Mouse (Mus musculus) hindbrain, embryonic 14.5 days (tissue): ENCODE results near the gene Kcnq2. TPM values are rescaled to one million over a fixed set of nuclear protein-coding genes. Genes with fewer than 3 reads are reported as not detected.

Source experiments
- ATAC-seq: fragments of 200-750 bp; cut with Nextera tagmentation; 2 replicates; pipeline ENCODE4 v1.8.0; 2017; ENCODE audit warnings: moderate number of reproducible peaks, mild to moderate bottlenecking, moderate TSS enrichment, moderate library complexity; ENCODE audit not compliant: low FRiP score
- DNase-seq: peaks from one replicate; pipeline ENCODE4 v3.0.0-alpha.2; 2015; ENCODE audit warnings: low spot score
- H3K27ac ChIP-seq: fragments of 300-500 bp; sonication (generic); 2 replicates; pipeline ENCODE4 v1.5.1; 2014; ENCODE audit warnings: mild to moderate bottlenecking, moderate library complexity
- H3K27me3 ChIP-seq: fragments of 300-500 bp; sonication (generic); 2 replicates; pipeline ENCODE4 v1.6.1; 2014; ENCODE audit warnings: mild to moderate bottlenecking, low read length, mixed read lengths; ENCODE audit not compliant: control insufficient read depth, insufficient read depth
- H3K36me3 ChIP-seq: fragments of 300-500 bp; sonication (generic); replicated peaks from 2 replicates; pipeline ENCODE4 v1.6.1; 2014; ENCODE audit not compliant: control insufficient read depth, insufficient read depth
- H3K4me1 ChIP-seq: fragments of 300-500 bp; sonication (generic); replicated peaks from 2 replicates; pipeline ENCODE4 v1.6.1; 2014; ENCODE audit warnings: antibody characterized with exemption, low read length, mixed read lengths; ENCODE audit not compliant: control insufficient read depth, insufficient read depth
- H3K4me2 ChIP-seq: fragments of 300-500 bp; sonication (generic); replicated peaks from 2 replicates; pipeline ENCODE4 v1.6.1; 2014; ENCODE audit warnings: mild to moderate bottlenecking, moderate library complexity
- H3K4me3 ChIP-seq: fragments of 300-500 bp; sonication (generic); replicated peaks from 2 replicates; pipeline ENCODE4 v1.5.1; 2014; ENCODE audit warnings: mild to moderate bottlenecking, low read length
- H3K9ac ChIP-seq: fragments of 300-500 bp; sonication (generic); 2 replicates; pipeline ENCODE4 v1.6.1; 2014
- H3K9me3 ChIP-seq: fragments of 300-500 bp; sonication (generic); 2 replicates; pipeline ENCODE4 v1.6.1; 2016; ENCODE audit warnings: low read length; ENCODE audit not compliant: control insufficient read depth
- WGBS: fragments of 180-500 bp; shearing (Covaris S2); extraction: QIAGEN DNeasy Blood & Tissue Kit; methylation state at CpG from one replicate; pipeline ENCODE4 v1.1.7; 2014; 5-methylcytosine and 5-hydroxymethylcytosine counted together
- polyA plus RNA-seq: library from polyadenylated mRNA; unstranded; fragments of >200 nt; fragmentation: Nextera tagmentation; extraction: Ambion mirVana; gene quantifications from 2 replicates; pipeline ENCODE4 v1.2.1, GENCODE M21; 2014

Kcnq2 gene
- polyA plus RNA-seq: 54.2 and 55.9 TPM in 2 replicates

- Histone ChIP-seq H3K4me3 (peak within 1 kb of the TSS; percentile 85), H3K9ac (peak within 1 kb of the TSS; percentile 96), H3K27ac (peak within 1 kb of the TSS; percentile 96), H3K4me1 (peaks cover 38% of the 10 kb centered on the region), H3K27me3 (peaks cover 20% of the 10 kb centered on the region; the same call in 1 of the 2 replicates), H3K9me3 (no peaks in the 10 kb centered on the region), H3K4me2 (peak within 1 kb of the TSS; percentile 80), H3K36me3 (no peaks in the 10 kb centered on the region)
- WGBS: under 1% methylated on average over 103 of the region's 104 CpGs
- ATAC-seq (peak; percentile 64), DNase-seq (peak; percentile 69)
Observed at GRCm38 (mm10) chr2:181134591-181135445, at the start of gene Kcnq2. TSS of gene Kcnq2 (minus strand) at chr2:181135300.

- ATAC-seq (no peak), DNase-seq (no peak)
- H3K36me3 ChIP-seq: no peaks in the 10 kb centered on the region
- H3K9ac ChIP-seq: no peak overlapping the region
- no peaks in the 10 kb centered on the region for H3K27me3 ChIP-seq
- no peaks in the 10 kb centered on the region for H3K4me1 ChIP-seq
- WGBS: 83% methylated on average over 6 of the region's 6 CpGs
- no peak overlapping the region for H3K4me3 ChIP-seq
- H3K4me2 ChIP-seq: no peak overlapping the region
- H3K9me3 ChIP-seq: no peaks in the 10 kb centered on the region
- H3K27ac ChIP-seq: no peak overlapping the region
Observed at GRCm38 (mm10) chr2:181180898-181181297, 45.8 kb upstream of the Kcnq2 start.

DNA sequence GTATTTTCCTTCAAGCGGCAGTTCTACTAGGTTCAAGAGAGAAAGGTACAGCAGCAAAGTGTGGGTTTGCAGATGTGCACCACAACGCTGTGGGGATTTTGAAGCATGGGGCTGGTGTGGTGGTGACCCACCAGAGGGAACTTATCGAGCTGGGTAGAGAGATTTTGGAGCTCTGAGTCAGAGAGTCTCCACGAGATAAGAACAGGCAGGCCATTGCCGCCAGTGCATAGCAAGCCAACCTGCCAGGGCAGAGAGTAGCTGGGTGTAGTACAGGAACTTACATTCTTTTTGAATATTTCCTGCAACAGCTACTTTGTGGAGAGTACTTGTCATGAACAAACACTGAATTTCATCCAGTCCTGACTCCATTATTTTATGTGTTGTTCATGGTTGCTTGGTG, 43.4 kb upstream of the Kcnq2 start:
- H3K4me2 ChIP-seq: no peak overlapping the region
- H3K9ac ChIP-seq: no peak overlapping the region
- DNase-seq: no peak
- no peak overlapping the region for H3K4me3 ChIP-seq
- no peaks in the 10 kb centered on the region for H3K36me3 ChIP-seq
- H3K4me1 ChIP-seq: no peaks in the 10 kb centered on the region
- H3K27me3 ChIP-seq: no peaks in the 10 kb centered on the region
- no peak for ATAC-seq
- 84% methylated on average over 5 of the region's 5 CpGs for WGBS
- H3K27ac ChIP-seq: no peak overlapping the region
- H3K9me3 ChIP-seq: no peaks in the 10 kb centered on the region

GRCm38 (mm10) chr2:181178015-181178414, 42.9 kb upstream of the Kcnq2 start:
- Histone ChIP-seq H3K4me1 (no peaks in the 10 kb centered on the region), H3K9ac (no peak overlapping the region), H3K27ac (no peak overlapping the region), H3K27me3 (no peaks in the 10 kb centered on the region), H3K4me2 (no peak overlapping the region), H3K9me3 (no peaks in the 10 kb centered on the region), H3K4me3 (no peak overlapping the region), H3K36me3 (no peaks in the 10 kb centered on the region)
- DNase-seq (no peak), ATAC-seq (no peak)
- 81% methylated on average over 3 of the region's 3 CpGs for WGBS

- ATAC-seq: no peak
- Histone ChIP-seq H3K9ac (no peak overlapping the region), H3K9me3 (no peaks in the 10 kb centered on the region), H3K4me3 (no peak overlapping the region), H3K27ac (no peak overlapping the region), H3K4me2 (no peak overlapping the region), H3K36me3 (no peaks in the 10 kb centered on the region), H3K4me1 (no peaks in the 10 kb centered on the region), H3K27me3 (no peaks in the 10 kb centered on the region)
- DNase-seq: no peak
- WGBS: 88% methylated on average over 3 of the region's 3 CpGs
Observed at GRCm38 (mm10) chr2:181174646-181175045, 39.5 kb upstream of the Kcnq2 start.

DNA sequence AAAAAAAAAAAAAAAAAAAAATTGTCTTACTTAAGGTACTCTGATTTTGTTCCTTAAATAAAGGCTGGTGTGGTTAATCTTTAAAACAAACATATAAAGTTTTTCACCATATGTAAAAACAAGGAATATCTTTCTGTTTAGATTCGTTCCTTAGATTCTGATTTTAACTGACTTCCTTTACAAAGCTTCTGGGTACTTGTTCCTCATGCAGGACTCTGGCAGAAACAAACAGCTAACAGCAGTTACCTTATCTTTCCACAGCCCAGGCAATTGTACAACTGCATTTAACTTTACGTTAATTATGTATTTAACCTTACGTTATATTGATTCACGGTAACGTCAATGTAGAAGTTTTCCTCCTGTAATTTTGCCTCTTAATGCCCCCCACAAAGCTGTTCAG, 31.4 kb upstream of the Kcnq2 start:
- H3K36me3 ChIP-seq: no peaks in the 10 kb centered on the region
- H3K4me1 ChIP-seq: no peaks in the 10 kb centered on the region
- H3K9ac ChIP-seq: no peak overlapping the region
- ATAC-seq: no peak
- no peak overlapping the region for H3K4me2 ChIP-seq
- no peaks in the 10 kb centered on the region for H3K9me3 ChIP-seq
- H3K27me3 ChIP-seq: no peaks in the 10 kb centered on the region
- no peak for DNase-seq
- no peak overlapping the region for H3K27ac ChIP-seq
- no peak overlapping the region for H3K4me3 ChIP-seq
- WGBS: 89% methylated on average over 5 of the region's 5 CpGs

DNA sequence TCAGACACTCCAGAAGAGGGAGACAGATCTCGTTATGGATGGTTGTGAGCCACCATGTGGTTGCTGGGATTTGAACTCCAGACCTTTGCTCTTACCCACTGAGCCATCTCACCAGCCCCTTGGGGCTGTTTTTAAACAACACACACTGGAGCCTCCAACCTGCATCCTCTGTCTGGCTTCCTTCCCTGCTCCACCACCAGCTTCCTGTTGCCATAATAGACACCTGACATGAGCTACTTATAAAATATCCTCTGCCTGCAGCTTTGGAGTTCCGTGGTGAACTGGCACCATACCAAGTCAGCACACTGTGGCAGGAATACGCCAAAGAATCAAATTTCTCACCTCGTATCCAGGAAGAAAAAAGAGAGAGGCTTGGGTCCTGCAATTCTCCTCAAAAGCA, 25.7 kb upstream of the Kcnq2 start:
- WGBS: 74% methylated on average over 4 of the region's 4 CpGs
- no peaks in the 10 kb centered on the region for H3K36me3 ChIP-seq
- no peaks in the 10 kb centered on the region for H3K27me3 ChIP-seq
- ATAC-seq (no peak), DNase-seq (no peak)
- H3K27ac ChIP-seq: no peak overlapping the region
- no peak overlapping the region for H3K4me2 ChIP-seq
- no peak overlapping the region for H3K4me3 ChIP-seq
- no peak overlapping the region for H3K9ac ChIP-seq
- H3K4me1 ChIP-seq: peaks cover 30% of the 10 kb centered on the region
- no peaks in the 10 kb centered on the region for H3K9me3 ChIP-seq

DNA sequence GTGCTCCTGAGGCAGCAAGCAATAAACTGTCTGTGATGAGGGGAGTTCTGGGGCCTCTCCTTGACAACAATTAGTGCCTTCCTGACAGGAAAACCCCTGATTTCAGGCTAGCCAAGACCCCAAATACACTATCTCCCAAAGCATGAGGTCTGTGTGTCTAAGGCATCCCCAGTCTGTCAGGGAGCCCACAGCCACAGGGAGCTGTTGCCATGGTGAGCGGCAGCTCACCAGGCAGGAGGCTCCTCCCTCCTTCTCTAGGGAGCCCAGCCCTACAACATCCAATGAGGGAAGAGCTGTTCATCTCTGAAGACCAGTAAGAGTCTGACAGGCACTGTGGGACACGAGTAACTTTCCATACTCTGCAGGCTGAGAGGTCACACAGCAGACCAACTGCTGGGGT, 24.7 kb upstream of the Kcnq2 start:
- ATAC-seq (peak; percentile 77), DNase-seq (peak; percentile 39)
- Histone ChIP-seq H3K27me3 (no peaks in the 10 kb centered on the region), H3K36me3 (no peaks in the 10 kb centered on the region), H3K9me3 (no peaks in the 10 kb centered on the region), H3K27ac (peak overlapping the region; percentile 57), H3K4me2 (no peak overlapping the region), H3K4me3 (no peak overlapping the region), H3K9ac (no peak overlapping the region), H3K4me1 (peaks cover 41% of the 10 kb centered on the region)
- WGBS: 0% methylated on average over 2 of the region's 2 CpGs

GRCm38 (mm10) chr2:181159091-181159514, 24.0 kb upstream of the Kcnq2 start:
- H3K4me1 ChIP-seq: peaks cover 44% of the 10 kb centered on the region
- DNase-seq (no peak), ATAC-seq (no peak)
- no peak overlapping the region for H3K4me3 ChIP-seq
- no peaks in the 10 kb centered on the region for H3K36me3 ChIP-seq
- H3K4me2 ChIP-seq: no peak overlapping the region
- 53% methylated on average over 7 of the region's 7 CpGs for WGBS
- no peaks in the 10 kb centered on the region for H3K27me3 ChIP-seq
- no peaks in the 10 kb centered on the region for H3K9me3 ChIP-seq
- H3K9ac ChIP-seq: no peak overlapping the region
- peak overlapping the region; percentile 57 for H3K27ac ChIP-seq
